Mouse (Mus musculus) hematopoietic stem cell, adult 5-6 weeks (primary cell): ENCODE results near the gene Pabpn1l. TPM values are rescaled to one million over a fixed set of nuclear protein-coding genes. Genes with fewer than 3 reads are reported as not detected.

ENCODE experiments used
- ATAC-seq, 2 experiments: fragments of 125-278 bp in 1 of 2; replicated peaks in 1 of 2; 2 replicates each; pipeline ENCODE4 v1.8.0; 2016 to 2017; ENCODE audit warnings: inconsistent platforms in 2 of 2, mild to moderate bottlenecking in 2 of 2, moderate number of reproducible peaks in 2 of 2, low read depth in 1 of 2, moderate TSS enrichment in 1 of 2; ENCODE audit not compliant: low FRiP score in 2 of 2, poor library complexity in 2 of 2, severe bottlenecking in 2 of 2, insufficient read depth in 1 of 2, low TSS enrichment in 1 of 2
- total RNA-seq: library from RNA; stranded (forward); fragments of 172-1452, 232-1000 nt; gene quantifications from 2 replicates; pipeline ENCODE4 v1.2.3, GENCODE M21; 2017

Pabpn1l gene
- not detected in 2 replicates for total RNA-seq

- ATAC-seq, result no peak
Measured at GRCm38 (mm10) chr8:122622727-122623126, at the start of gene Pabpn1l. Gene Pabpn1l (minus strand): TSS chr8:122622739.

- ATAC-seq, result no peak
Measured at GRCm38 (mm10) chr8:122671894-122672293, 49.4 kb upstream of the Pabpn1l start.

DNA sequence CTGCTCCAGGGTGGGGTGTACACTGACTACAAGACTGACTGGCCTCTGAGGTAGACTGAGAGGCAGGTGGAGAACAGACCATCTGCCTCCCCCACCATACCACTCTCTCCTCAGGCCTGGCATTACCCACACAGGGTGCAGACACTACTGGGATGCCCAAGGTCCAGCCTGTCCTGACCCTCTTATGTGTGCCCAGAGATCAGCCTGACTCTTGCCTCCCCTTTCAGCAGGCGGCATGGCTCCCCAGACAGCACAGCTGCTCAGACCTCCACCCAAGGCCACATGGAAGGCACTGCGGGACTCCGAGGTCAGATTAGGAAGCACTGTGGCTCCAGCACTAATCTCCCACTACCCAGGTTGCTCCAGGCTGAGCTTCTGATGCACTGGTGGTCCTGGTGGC lies 48.2 kb upstream of the Pabpn1l start:
- no peak for ATAC-seq

DNA sequence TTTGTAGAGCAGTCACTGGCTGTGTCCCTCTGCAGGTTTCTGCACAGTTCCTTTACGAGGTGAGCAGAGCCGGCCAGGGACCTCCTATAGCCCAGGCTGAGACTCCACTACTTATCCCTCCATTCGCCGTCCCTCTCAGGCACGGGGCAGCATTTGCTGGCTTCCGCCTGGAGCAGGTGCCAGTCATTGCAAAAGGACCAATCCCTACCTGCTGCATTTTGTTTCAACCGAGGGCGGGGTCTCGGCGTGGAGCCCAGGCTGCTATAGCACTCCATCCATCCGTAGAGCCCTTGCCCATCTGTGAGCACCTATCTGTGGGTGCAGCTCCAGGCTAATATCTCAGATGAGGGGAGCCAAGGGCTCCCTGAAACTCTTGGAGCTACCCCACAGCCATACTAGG lies 47.5 kb upstream of the Pabpn1l start:
- ATAC-seq, result no peak

DNA sequence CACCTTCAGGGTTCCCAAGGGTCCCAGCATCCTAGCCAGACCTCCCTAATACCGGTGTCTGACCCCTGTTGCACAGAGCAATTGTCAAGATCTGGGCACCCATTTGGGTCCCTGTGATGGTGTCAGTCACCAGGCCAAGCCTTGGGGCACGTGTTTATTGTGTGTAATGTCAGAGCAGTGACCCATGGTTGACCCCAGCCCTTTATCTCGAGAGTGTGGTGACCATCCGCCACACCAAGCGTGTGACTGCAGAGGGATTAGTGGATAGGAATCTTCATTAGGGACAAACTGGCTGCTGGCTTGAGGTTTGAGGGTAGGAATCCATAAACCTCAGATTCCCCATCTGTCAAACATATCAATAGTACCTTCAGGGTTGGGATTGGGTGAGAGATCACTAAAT lies 46.8 kb upstream of the Pabpn1l start:
- ATAC-seq, result no peak

GRCm38 (mm10) chr8:122667854-122668253 lies 45.3 kb upstream of the Pabpn1l start:
- no peak for ATAC-seq

GRCm38 (mm10) chr8:122666827-122667226 lies 44.3 kb upstream of the Pabpn1l start:
- peak; percentile 20 to 41; a peak in 2 of 4 replicates for ATAC-seq

DNA sequence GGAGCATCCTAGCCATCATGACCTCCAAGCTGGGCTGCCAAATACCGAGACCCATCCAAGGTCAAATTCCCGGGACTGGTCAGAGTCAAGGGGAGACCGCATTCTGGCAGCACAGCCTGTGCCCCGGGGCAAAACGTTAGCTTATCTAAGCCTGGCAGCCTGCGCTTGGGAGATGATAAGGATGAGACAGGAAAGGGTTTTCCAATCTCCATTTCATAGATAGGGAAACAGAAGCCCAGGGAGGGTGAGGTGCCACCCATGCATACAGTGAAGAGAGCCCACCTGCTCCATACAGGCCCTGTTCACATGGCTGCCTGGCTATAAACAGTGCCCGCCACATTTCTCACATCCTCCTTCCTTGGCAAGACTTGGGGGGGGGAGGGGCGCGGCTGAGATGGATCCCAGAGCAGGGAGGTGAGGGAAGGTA lies 43.8 kb upstream of the Pabpn1l start:
- peak in 1 of 2 experiments; percentile 5; a peak in 1 of 4 replicates for ATAC-seq

- 0 out of 4 replicates have a peak, but pooled peaks of 1 of the 2 experiments have one; percentile 8 for ATAC-seq
Measured at GRCm38 (mm10) chr8:122665667-122666316, 43.3 kb upstream of the Pabpn1l start.

DNA sequence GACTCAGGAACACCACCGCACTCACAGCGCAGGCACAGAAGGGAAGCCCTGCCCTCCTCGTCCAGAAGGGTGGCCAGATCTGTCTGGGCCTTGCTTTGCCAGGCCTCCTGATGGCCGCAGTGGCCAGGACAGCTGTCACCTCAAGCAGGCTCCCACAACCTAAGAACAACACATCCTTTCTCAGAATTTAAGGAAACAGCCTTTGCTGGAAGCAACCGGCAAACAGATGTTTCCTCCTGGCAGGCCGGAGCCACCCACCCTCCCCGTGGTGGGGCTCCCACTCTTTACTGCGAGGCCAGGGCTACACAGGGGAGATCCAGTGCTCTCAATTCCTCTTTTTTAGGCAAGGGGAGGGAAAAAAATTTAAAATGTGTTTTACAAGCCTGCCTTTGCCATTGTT lies 42.7 kb upstream of the Pabpn1l start:
- ATAC-seq, result peak; percentile 65 to 73

DNA sequence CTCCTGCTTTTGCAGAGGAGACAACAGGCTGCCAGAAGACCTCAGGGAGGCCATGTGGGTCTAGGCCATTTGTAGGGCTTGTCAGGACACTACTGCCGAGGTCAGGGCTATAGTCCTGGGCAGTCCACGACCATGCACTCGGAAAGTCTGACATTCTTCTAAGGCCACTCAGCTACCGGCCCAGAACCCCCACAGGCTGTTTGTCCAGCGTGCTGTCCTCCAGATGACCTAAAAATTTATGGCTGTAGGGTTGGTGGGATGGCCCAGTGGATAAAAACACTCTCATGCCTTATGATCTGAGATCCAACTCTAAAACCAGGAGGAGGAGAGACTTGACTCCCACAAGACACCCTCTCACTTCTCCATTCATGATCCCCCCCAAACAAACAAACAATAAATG lies 41.1 kb upstream of the Pabpn1l start:
- no peak for ATAC-seq

GRCm38 (mm10) chr8:122663106-122663505 lies 40.6 kb upstream of the Pabpn1l start:
- no peak for ATAC-seq

- no peak for ATAC-seq
Measured at GRCm38 (mm10) chr8:122661894-122662293, 39.4 kb upstream of the Pabpn1l start.

GRCm38 (mm10) chr8:122661138-122661537 lies 38.6 kb upstream of the Pabpn1l start:
- ATAC-seq, result no peak

GRCm38 (mm10) chr8:122660022-122660421 lies 37.5 kb upstream of the Pabpn1l start:
- no peak for ATAC-seq

DNA sequence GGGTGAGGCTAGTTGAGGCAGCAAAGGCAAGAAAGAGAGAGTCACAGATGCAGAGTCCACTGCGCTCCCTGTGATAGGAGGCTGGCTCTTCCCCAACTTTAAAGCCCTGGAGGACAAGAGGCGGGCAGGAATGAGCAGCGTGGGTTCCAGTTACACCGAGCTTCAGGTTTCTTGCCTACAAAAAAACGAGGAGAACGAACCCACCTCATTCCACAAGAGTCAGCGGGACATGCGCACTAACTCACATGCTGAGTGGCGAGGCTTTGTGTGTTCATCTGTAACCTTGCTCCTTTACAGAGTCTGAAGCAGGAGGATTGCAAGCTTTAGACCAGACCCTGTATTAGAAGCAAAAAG lies 36.2 kb upstream of the Pabpn1l start:
- no peak for ATAC-seq

DNA sequence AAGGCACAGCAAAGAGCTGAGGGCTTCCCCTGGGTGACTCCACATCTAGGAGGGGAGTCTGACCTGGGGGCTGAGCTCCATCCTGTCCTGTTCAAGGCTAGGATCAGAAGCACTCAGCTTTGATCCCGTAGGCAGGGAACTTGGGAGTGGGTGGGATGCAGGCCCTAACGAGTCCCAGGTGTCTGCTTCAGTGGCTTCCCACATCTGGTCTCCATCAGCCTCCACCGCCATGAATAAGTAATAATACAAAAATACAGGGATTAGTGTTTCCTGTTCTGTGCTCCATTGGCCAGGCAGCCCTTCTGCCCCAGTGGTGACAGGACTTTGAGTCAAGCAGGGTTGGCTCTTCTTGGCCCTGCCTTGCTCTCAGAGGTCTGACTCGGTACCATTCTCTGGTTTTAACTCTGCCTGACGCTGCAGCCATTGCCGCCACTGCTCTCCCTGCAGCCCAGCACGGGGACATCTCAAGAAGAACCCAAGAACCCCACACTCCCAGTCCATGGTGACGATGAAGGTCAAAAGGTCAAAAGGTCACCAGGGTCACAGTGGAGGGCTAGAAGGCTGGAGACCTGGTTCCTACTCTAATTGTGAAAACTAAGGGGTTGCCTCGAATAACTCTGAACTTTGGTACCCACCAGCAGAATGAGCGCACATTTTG lies 35.7 kb upstream of the Pabpn1l start:
- no peak for ATAC-seq

DNA sequence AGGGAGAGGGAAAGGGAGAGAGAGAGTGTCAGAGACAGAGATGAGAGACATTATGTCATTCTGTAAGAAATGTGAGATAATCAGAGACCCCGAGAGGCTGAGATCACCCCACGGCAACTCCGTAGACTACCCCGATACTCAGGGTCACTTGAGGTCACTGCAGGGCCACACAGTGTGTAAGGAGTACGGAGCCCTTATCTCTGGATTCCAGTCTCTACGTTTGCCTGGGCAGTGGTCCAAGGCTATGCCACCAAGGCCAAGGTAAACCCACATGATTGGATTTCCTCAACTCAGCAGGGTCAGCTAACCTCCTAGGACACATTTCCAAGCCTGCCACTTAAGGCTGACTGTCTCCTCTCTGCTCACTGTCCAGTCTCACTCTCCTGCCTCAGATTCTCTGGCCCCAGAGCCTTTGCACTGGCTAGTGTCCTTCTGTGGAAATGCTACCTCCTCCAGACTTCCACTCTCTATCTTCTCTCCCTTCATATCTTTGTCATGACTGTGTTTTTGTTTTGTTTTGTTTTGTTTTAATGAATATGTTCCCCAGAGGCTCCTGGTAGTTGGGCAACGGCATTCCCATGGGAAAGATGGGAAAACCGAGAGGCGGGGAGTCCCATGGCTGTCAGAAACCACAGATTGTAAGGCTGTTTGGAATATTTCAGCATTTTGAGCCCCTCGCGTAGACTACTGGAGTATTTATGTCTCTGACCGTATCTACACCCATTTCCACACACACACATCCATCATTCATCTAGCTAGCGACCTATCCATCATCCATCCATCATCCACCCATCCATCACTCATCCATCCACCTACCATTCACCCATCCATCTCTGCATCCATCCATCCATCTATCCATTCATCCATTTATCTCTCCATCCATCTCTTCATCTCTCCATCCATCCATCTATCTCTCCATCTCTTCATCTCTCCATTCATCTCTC lies 33.8 kb upstream of the Pabpn1l start:
- ATAC-seq, result peak; percentile 5 to 22; a peak in 2 of 4 replicates
